Mouse (Mus musculus) liver, postnatal 0 days (tissue): Measurements from ENCODE around the gene Ldlr. TPM values are rescaled to one million over a fixed set of nuclear protein-coding genes. Genes with fewer than 3 reads are reported as not detected.
"Not testable (repeated sequence)": the region's sequence is repeated elsewhere in the genome, so short reads cannot be mapped to it uniquely, and the experiment has no call there.

Experiments used
- ATAC-seq: fragments of 200-750 bp; cut with Nextera tagmentation; 2 replicates; pipeline ENCODE4 v1.8.0; 2017; ENCODE audit warnings: mild to moderate bottlenecking, moderate library complexity
- DNase-seq: peaks from one replicate; pipeline ENCODE4 v3.0.0-alpha.2; 2016
- H3K27ac ChIP-seq: fragments of 300-500 bp; sonication (generic); 2 replicates; pipeline ENCODE4 v1.5.1; 2014; ENCODE audit warnings: antibody characterized with exemption, moderate library complexity, mild to moderate bottlenecking, low read depth
- H3K27me3 ChIP-seq: fragments of 300-500 bp; sonication (generic); 2 replicates; pipeline ENCODE4 v1.6.1; 2014; ENCODE audit warnings: low read length, control low read depth, mixed read lengths; ENCODE audit not compliant: insufficient read depth
- H3K36me3 ChIP-seq: fragments of 300-500 bp; sonication (generic); replicated peaks from 2 replicates; pipeline ENCODE4 v1.6.1; 2014; ENCODE audit warnings: mild to moderate bottlenecking, control low read depth, low read length, moderate library complexity, mixed read lengths; ENCODE audit not compliant: insufficient read depth
- H3K4me1 ChIP-seq: fragments of 300-500 bp; sonication (generic); 2 replicates; pipeline ENCODE4 v1.6.1; 2014; ENCODE audit warnings: antibody characterized with exemption, mild to moderate bottlenecking, control low read depth; ENCODE audit not compliant: insufficient read depth
- H3K4me2 ChIP-seq: fragments of 300-500 bp; sonication (generic); 2 replicates; pipeline ENCODE4 v1.6.1; 2014; ENCODE audit warnings: low read depth, mild to moderate bottlenecking, low read length, moderate library complexity, mixed read lengths
- H3K4me3 ChIP-seq: fragments of 300-500 bp; sonication (generic); 2 replicates; pipeline ENCODE4 v1.5.1; 2014; ENCODE audit warnings: low read depth, low read length
- H3K9ac ChIP-seq: fragments of 300-500 bp; sonication (generic); replicated peaks from 2 replicates; pipeline ENCODE4 v1.6.1; 2014; ENCODE audit warnings: mild to moderate bottlenecking, moderate library complexity
- H3K9me3 ChIP-seq: fragments of 300-500 bp; sonication (generic); 2 replicates; pipeline ENCODE4 v1.6.1; 2016; ENCODE audit warnings: mild to moderate bottlenecking, control low read depth, low read length, mixed read lengths
- CTCF ChIP-seq: sonication (generic); IDR thresholded peaks from 2 replicates; pipeline ENCODE4 v1.5.1; 2016; ENCODE audit warnings: antibody characterized with exemption, low read depth
- EP300 ChIP-seq: IDR thresholded peaks from 2 replicates; pipeline ENCODE4 v1.6.1; 2016; ENCODE audit warnings: antibody characterized with exemption, low read depth, mild to moderate bottlenecking
- WGBS: fragments of 180-500 bp; shearing (Covaris S2); extraction: QIAGEN DNeasy Blood & Tissue Kit; methylation state at CpG from one replicate; pipeline ENCODE4 v1.1.7; 2014; ENCODE audit not compliant: insufficient replicate concordance; 5-methylcytosine and 5-hydroxymethylcytosine counted together
- polyA plus RNA-seq: library from polyadenylated mRNA; unstranded; fragments of >200 nt; fragmentation: Nextera tagmentation; extraction: Ambion mirVana; gene quantifications from 2 replicates; pipeline ENCODE4 v1.2.1, GENCODE M21; 2015

The Ldlr gene
- polyA plus RNA-seq, 1 experiment from 2014 or later = 13.2 TPM

GRCm38 (mm10) chr9:21781657-21782468, 58.6 kb downstream of the Ldlr start:
- WGBS = 75% methylated on average over 15 of the region's 15 CpGs
- TF ChIP-seq CTCF (no peak), EP300 (no peak)
- Histone ChIP-seq H3K4me3 (no peak overlapping the region), H3K27me3 (no peaks in the 10 kb centered on the region), H3K4me2 (no peak overlapping the region), H3K9me3 (no peaks in the 10 kb centered on the region), H3K9ac (no peak overlapping the region), H3K27ac (no peak overlapping the region), H3K36me3 (peaks cover 21% of the 10 kb centered on the region), H3K4me1 (no peaks in the 10 kb centered on the region)
- DNase-seq = no peak
- ATAC-seq = no peak

- no peak for DNase-seq
- Histone ChIP-seq H3K27me3 (no peaks in the 10 kb centered on the region), H3K4me2 (no peak overlapping the region), H3K4me3 (no peak overlapping the region), H3K9me3 (no peaks in the 10 kb centered on the region), H3K4me1 (no peaks in the 10 kb centered on the region), H3K9ac (no peak overlapping the region), H3K36me3 (peaks cover 18% of the 10 kb centered on the region), H3K27ac (no peak overlapping the region)
- TF ChIP-seq EP300 (no peak), CTCF (no peak)
- 77% methylated on average over 7 of the region's 7 CpGs for WGBS
- ATAC-seq = no peak
Measured at GRCm38 (mm10) chr9:21784517-21785307, 61.4 kb downstream of the Ldlr start.

GRCm38 (mm10) chr9:21786309-21786708, 63.0 kb downstream of the Ldlr start:
- not testable (repeated sequence) for H3K4me3 ChIP-seq, H3K4me2 ChIP-seq, H3K9ac ChIP-seq, ATAC-seq, H3K27me3 ChIP-seq, DNase-seq, H3K9me3 ChIP-seq, H3K27ac ChIP-seq, H3K4me1 ChIP-seq
- WGBS = 83% methylated on average over 1 of the region's 2 CpGs
- H3K36me3 ChIP-seq = peaks cover 10% of the 10 kb centered on the region

GRCm38 (mm10) chr9:21786906-21787305, 63.6 kb downstream of the Ldlr start:
- 17% methylated on average over 6 of the region's 6 CpGs for WGBS
- Histone ChIP-seq H3K27ac (no peak overlapping the region), H3K9me3 (no peaks in the 10 kb centered on the region), H3K4me2 (no peak overlapping the region), H3K27me3 (no peaks in the 10 kb centered on the region), H3K4me1 (no peaks in the 10 kb centered on the region), H3K36me3 (peaks cover 10% of the 10 kb centered on the region), H3K4me3 (no peak overlapping the region), H3K9ac (no peak overlapping the region)
- TF ChIP-seq CTCF (peak; percentile 79), EP300 (no peak)
- DNase-seq (peak; percentile 75), ATAC-seq (peak; percentile 55; the same call in 1 of the 2 replicates)

- H3K4me1 ChIP-seq = peaks cover 3% of the 10 kb centered on the region; the same call in 1 of the 2 replicates
- H3K4me2 ChIP-seq = no peak overlapping the region
- no peaks in the 10 kb centered on the region for H3K9me3 ChIP-seq
- peaks cover 10% of the 10 kb centered on the region for H3K36me3 ChIP-seq
- H3K4me3 ChIP-seq = no peak overlapping the region
- H3K9ac ChIP-seq = no peak overlapping the region
- DNase-seq (no peak), ATAC-seq (no peak)
- no peak for TF ChIP-seq EP300
- no peak for TF ChIP-seq CTCF
- H3K27me3 ChIP-seq = no peaks in the 10 kb centered on the region
- WGBS = 80% methylated on average over 5 of the region's 5 CpGs
- no peak overlapping the region for H3K27ac ChIP-seq
Measured at GRCm38 (mm10) chr9:21787654-21788053, 64.4 kb downstream of the Ldlr start.

GRCm38 (mm10) chr9:21788234-21788633, 65.0 kb downstream of the Ldlr start:
- no peak overlapping the region for H3K4me3 ChIP-seq
- peaks cover 3% of the 10 kb centered on the region; the same call in 1 of the 2 replicates for H3K4me1 ChIP-seq
- TF ChIP-seq CTCF = no peak
- TF ChIP-seq EP300 = no peak
- peaks cover 8% of the 10 kb centered on the region for H3K36me3 ChIP-seq
- no peaks in the 10 kb centered on the region for H3K27me3 ChIP-seq
- DNase-seq (no peak), ATAC-seq (no peak)
- H3K4me2 ChIP-seq = no peak overlapping the region
- H3K9me3 ChIP-seq = no peaks in the 10 kb centered on the region
- no peak overlapping the region for H3K27ac ChIP-seq
- H3K9ac ChIP-seq = no peak overlapping the region
- WGBS = 81% methylated on average over 9 of the region's 9 CpGs
